Mouse (Mus musculus) thymus, postnatal 36 days (tissue): Measurements from ENCODE around the gene Map2.

Source experiments
- DNase-seq, 2 experiments: peaks; one replicate each; pipeline ENCODE4 v3.0.0; 2022; ENCODE audit warnings: mixed read lengths in 2 of 2

Gene Map2

DNA sequence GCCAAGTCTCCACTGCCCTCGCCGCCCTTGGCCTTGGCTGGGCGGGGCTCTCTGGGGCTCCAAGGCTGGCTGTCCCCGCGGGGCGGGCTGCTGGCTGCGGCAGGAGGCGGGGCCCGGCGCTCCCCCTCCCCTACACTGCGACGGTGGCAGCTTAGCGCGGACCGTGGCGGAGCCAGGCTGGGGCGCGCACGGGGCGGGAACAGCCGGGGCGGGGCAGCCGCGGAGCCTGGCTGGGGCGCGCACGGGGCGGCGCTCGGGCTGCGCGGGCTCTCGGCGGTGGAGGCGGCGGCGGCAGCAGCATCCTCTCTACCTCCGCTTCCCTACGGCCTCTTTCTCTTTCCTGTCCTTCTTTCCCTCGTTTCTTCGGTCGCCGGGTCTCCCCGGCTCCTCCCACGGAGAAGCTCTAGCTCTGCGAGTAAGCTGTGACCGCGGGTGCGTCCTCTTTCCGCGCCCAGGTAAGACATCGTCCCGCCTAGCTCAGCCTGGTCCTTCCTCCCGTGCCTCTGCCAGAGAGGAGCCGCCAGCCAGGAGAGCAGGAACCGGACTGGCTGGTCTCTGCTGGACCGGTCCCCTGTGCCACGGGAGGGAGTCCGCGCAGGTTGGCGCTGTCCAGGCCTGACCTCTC lies at the start of gene Map2:
Gene Map2, plus strand, starts transcription at position 233 of the 625 bp plus-strand sequence.
- DNase-seq, result peak; percentile 16 to 35

DNA sequence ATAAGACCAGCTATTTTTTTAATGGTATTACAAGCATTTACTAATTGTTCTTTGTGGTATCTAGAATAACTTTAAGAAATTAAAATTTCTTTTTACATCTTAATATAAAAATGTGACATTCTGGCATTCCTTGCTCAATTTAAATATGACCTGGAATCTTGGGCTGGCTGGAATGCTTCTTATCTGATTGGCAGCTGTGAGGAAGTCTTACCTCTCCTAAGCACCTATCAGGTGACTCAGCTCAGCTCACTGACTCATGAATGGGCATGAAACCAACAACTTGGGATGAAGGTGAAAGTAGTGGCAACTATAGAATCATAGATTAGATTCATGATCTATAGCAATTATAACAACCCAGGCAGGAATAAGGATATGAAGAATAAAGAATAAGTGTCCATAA lies 42.1 kb upstream of the Map2 start:
- DNase-seq, result no peak

DNA sequence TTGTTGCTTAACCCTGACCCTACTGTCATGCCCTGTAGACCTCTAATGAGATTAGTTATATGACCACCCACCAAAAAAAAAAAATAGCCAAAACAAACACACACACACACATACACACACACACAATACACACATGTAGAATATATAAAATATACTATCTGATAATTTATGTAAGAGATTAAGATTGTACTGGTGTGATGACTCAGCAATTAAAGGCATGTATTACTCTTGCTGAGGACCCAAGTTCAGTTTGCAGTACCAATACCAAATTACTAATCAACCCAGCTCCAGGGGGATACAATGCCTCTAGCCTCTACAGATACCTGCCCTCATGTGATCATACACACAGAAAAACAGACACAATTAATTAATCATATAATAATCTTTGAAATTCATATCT lies 39.7 kb upstream of the Map2 start:
- DNase-seq, result no peak

DNA sequence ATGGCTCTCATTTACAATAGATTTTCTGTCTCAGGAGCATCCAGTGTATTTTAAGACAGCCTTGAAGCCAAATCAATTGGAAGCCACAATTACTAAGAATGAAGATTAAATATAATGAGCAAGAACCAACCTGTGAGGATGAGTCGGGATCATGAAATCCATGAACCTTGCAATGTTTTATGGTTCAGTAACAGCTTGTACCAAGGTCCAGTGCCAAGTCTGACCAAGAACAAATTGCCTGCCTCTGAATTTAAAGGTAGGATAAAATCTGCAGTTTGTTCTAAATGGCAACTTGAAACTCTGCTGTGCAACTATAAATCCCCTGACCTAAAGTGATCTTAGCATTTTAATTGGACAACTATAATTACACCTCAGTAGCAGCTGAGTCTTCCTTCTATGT lies 34.4 kb upstream of the Map2 start:
- DNase-seq, result no peak

DNA sequence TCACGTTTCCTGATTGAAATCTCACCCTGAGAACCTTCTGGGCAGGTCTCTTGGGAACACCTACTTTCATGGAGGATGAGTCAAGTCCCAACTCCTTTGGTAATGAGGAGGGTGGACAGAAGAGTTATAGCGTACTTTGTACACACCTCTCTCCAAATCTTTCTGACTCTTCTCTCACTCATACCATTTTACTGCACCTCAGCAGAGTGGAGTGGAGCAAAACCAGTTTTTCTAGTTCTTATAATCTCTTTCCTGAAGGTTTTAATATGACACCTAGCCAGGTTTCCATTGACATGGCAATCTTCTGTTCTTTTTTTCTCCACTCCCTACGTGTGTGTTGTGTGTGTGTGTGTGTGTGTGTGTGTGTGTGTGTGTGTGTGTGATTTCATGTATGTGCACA lies 29.9 kb upstream of the Map2 start:
- no peak for DNase-seq

DNA sequence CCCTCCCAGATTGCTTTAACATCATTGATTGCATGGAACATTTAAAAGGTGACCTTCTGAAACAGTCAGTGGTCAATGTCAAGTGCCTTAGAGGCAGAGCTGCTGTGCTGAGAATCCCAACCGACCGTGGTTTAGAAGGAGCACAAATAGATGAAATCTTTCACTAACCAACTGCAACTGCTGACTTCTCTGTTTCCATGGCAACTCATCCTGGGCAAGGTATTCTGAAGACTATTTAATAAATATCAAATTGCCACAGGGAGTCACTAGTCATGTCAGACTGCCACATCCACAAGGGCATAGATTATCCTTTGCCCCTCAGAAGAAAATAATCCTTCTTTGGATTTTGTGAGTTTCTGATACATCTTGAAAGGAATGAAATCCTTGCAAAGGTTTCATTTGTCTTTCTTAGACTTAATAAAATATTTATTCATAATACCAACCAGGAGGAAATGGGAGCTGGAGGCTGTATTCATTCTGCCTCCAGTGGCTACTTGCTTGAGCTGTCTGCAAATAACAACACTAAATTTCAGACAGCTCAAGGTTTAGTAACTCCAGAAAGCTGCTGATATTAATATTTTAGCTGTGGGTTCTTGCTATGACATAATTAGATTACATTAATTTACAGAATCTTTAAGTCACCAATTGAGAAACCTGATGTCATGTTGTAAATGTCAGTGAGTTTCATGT lies 26.1 kb upstream of the Map2 start:
- no peak for DNase-seq

DNA sequence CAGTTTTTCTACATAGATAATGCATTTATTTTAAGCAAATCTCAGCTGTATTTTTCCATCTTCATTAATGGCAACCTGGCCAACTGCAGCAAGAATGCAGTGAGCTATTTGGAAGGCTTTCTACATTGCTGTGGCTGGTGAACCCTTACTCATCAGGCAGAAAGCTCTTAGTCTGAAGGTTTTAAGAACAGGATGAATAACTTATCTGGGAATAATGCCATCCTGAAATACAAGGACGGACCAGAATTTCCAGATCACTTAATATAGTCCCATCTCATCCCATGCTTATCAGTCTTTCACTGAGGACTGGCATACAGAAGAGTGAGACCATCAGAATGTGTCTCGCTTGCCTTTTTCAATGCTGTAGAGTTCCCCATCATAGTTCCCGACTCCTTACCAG lies 24.3 kb upstream of the Map2 start:
- no peak for DNase-seq

DNA sequence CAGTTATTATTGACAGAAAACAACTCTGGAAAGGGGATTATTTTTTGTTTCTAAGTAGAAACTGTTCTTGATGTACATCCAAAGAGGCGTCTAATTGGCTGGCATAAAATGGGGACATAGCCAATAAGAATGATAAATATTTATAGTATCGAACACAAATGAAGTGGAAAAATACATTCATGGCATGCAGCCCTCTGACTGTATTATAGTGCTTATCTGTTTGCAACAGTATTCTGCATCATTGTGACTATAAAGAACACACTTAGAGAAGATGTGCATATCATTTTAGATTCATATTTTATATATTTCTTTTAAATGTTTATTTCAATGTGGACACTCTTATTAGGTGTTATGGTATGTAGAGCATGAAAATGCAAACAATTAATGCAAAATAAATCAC lies 17.9 kb upstream of the Map2 start:
- no peak for DNase-seq

DNA sequence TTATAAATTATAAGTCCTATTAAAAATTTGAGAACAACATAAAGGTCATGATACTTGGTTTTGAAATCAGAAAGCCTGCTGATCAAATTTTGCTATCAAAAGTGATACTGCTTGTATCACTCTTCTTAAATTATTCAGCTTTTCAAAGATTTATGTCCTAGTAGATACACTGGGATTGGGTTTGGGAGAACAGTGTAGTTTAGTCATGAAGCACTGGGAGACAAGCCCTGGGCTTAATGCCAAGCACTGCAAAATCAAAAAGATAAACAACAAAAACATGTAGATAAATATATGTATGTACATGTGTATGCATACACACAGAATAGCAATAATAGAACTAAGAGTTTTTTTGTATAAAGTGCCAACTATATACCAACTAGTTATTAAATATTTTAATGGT lies 17.5 kb upstream of the Map2 start:
- no peak for DNase-seq

DNA sequence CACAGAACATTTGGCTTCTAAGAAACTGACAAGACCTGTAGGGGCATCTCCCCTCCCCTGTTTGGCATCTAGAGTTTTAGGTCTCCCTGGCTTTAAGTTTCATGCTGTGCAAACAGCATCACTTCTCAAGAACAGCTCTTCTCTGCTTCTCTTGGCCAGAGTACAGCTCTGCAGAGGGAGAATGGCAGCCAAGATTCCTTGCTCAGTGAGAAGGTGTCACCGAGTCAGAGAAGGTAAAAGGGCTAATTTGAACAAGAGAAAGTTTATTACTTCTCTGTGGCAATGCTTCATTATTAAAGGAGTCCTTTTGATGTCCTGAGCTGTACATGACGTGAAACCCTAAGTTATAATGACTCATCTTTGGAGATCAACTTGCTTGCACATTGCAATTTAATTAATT lies 10.4 kb upstream of the Map2 start:
- no peak for DNase-seq

DNA sequence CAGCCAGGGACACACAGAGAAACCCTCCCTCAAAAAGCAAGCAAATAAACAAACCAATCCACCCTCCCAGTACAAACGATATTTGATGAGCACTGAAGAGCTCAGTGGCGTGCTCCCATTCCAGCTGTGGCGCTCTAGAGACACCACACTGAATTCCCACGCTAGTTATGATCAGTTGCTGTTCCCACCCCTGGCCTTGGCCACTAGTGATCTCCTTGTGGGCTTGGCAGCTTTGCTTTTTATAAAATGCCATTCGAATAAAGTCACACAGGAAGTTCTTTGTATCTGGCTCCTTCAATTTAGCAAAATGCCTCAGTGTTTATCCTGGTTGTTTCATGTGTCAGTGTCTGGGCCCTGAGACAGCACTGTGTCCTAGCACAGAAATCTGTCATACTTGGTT lies 6.4 kb upstream of the Map2 start:
- no peak for DNase-seq

DNA sequence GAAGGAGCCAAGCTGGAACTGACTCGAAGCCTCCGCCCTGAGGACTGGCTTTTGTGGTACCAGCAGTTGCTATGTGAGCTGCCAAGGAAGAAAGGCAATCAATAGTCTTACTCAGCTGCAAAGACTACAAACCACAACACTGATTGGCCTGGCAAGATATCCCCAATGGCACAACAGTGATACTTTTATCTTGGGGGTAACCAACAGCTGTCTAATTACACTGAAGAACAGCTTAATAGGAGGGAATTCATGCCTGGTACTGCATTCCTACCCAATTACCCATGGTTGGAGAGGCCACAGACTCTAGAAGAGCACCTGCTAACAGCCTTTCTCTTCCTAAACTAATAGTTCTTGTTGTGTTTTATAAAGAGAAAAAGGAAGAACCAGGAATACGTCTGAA lies 2.9 kb upstream of the Map2 start:
- DNase-seq, result no peak

DNA sequence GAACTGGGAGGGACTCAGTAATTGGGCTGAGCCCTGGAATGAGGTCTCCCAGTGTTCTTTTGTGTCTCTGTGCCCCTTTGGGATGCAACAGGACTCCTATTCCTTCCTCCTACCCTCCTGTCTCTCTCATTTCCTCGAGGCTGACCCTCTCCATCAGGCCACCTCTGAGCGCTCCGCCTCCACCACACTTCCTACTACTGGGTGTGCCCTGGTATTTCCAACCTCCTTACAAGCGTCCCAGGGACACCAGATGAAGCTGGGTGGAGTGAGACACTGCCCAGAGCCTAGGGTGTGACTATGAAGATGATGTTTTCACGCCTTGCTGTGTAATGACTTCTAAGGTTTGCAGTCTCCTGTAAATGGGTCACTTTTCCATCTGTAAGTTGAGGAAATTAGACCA lies 1.4 kb upstream of the Map2 start:
- no peak for DNase-seq

DNA sequence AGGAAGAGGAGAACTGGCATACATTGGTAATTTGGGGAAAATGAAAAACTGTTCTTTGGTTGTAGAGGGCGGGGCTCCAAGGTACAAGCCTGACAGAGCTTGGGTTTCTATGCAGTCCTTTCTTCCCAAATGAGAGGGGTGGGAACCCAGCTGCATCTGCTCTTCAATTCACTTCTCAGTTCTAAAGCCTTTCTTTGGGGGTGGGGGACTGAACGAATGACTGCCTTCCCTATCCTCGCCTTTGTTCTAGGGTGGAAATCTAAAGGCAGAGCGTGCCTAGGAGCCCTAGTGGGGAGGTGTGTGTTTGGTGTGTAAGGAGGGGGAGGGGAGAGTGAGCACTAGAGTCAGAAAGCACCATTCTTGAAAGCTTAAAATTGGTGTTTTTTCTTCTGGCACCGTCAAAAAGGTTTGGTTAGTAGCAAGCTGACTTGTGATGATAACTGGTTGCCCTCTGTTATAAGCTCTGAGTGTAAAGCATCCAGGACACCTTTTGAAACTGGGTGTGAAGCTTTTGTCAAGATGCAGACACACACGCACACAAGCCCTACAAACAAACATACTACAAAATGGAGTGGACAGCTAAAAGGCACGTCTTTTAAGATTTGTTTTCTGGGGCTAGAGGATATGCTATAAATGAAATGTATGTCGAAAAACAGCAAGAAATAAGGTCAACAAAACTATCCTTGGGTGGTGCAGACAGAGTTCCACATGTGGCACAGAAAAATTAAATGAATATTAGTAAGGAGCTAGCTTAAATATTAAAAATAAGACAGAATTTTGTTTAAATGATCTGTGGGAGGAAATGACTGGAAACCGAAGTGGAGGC lies 1.2 kb downstream of the Map2 start:
- no peak for DNase-seq

DNA sequence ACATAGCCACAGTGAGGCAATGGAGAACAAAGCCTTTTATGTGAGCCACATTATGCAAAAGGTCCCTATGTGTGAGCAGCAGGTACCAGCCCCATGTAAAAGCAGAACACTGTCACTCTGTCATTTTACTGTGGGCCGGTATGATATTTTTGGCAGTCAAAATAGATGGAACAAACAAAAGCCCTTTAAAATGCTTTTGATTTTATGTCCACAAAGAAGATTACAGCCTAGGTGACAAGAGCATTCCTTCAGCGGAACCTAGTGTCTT lies 1.7 kb downstream of the Map2 start:
- no peak for DNase-seq

DNA sequence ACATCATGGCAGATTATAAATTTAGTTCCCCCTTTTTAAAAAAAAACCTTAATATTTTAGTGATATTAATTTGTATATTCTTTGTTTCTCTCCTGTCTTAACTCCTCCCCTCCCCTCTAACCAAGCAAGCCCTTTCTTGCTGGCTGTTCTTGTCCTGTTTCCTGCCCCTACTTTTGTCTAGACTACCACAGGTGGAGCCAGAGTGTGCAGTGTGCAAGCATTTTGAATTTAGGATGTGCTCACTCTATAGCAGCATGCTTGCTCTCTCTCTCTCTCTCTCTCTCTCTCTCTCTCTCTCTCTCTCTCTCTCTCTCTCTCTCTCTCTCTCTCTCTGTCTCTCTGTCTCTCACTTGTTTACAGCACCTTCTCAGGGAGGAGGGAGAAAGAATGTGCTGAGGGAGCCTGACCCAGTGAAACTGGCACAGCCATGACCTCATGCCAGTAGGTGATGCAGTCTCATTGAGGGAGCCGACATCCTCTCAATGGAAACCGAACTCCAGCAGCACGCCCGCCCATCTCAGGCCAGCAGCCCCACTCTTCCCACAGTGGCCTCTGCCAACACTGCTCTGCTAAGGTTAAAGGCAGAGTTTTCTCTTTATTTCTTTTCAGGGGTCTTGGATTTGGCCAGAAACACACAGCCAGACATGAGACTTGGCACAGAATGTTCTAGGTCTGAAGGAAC lies 2.6 kb downstream of the Map2 start:
- DNase-seq, result no peak

DNA sequence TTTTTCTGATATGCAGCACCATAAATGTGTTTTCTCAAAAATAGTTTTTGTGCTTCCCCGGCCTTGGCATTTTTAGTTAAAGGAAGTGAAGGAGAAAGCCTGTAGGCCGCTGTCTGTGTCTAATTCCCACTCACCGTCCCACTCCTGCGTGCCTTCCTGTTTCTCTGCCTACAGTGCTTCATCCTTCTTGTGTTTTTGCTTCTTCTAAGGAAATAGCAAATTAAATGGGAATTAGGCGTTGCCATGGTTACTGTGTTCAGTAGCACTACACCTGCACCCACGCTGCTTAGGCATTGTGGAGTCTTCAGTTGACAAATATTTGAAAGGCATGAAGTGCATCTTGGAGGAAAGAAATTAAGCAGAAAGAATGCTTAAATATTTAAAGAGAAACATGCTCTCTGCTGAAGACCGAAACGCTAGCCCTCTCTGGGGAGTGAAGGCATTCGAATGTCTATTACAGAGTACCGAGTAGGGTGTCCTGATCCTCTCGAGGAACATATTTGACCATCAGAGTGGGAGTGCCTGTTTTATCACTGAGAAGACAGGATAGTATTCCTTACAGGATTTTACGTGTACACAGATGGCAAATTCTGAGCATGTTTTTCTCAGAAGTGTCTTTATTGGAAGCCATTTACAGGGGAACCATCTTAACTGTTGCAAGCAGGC lies 12.1 kb downstream of the Map2 start:
- DNase-seq, result no peak

DNA sequence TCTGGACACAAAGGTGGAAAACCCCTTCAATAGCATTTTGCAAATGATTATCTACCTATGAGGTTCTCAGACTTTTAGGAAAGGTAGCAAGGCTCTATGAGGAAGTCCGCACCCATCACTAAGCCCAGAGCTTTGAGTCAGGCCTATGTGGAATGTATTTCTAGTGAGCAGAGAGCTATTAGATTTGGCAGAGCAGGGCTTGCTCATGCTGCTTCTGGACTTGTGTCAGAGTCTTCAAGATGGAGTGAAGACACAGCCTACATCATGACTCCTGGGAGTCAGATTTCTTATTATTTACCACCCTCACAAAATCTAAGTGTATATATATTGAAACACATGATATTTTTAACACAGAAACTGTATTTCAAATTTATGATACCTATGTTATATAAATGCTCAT lies 17.3 kb downstream of the Map2 start:
- no peak for DNase-seq

DNA sequence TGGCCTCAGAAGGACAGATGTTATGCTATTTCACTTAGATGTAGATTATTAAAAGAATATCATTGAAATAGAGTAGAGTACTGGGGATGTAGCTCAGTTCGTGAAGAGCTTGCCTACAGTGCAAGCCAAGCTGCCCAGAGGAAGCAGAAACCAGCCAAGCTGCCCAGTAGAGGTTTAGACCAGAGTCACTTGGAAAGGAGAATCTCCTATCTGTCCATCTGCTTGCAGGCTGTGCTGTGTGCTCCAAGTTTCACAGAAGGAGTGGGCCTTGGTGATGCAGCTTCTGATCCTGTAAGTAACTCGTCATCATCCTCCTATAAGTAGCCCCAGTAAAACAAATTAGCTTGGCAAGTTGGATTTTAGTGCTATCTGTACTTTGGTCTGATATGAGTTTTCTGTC lies 17.8 kb downstream of the Map2 start:
- DNase-seq, result no peak

DNA sequence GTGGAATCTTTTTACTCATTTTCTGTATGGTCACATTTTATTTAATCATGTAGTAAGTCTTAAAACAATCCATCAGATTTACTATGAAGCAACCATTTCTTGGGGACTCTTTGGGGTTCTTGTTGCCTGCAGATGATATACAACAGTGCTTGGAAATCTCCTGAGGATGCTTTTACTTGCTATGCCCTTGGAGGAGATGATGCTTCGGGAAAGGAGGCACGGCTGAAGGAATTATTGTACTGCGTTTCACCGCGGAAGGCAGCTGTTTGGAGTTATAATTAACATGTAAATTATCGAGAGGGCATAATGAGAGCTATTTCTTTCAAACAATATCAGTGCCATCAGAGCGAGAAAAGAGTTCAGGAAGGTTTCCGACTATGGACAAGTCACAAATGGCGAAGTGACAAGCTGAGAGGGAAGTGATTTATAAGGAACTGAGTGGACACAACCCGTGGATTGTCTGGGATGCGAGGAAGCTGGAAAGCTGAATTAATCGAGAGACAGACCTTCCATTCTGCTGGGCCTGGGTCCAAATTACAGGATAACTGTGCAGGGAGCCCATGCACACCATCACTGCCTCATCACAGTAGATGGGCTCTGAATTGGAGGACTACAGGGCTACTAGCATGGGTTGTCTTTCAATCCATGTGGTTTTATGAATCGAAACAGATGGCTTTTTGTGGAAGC lies 20.1 kb downstream of the Map2 start:
- no peak for DNase-seq

DNA sequence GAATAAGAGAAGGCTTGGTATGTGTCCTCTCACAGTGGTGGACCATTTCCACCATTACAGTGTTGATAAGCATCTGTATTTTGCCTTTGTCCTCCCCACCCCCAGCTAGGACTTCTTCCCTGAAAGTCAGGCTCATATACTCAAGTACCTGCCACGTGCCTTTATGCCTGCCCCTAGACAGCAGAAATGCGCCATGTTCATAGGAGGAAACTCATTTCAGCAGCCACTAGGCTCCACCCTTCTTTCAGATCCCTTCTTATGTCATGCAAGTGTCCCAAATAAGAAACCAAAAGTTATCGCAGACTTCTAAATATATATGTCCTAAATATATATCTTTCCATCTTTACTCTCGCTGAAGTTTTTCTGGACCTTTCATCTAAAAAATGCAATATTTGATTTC lies 21.2 kb downstream of the Map2 start:
- no peak for DNase-seq

DNA sequence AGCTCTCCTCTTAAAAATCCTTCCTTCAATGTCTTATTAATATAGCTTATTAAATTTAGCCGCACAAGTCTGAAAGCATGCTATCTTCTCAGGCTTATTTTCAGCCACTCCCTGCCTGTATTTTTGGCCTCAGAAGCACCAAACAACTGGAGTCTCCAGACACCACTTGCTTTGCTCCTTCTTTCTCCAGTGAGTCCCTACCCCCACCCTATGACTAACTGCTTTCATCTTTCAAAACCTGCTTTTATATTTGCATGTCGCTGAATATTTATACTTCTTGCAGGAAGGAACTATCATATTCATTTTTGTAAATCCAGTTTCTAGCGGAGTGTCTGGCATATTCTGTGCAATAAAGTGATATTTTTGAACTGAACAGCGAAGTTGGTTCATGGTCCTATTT lies 21.6 kb downstream of the Map2 start:
- no peak for DNase-seq

DNA sequence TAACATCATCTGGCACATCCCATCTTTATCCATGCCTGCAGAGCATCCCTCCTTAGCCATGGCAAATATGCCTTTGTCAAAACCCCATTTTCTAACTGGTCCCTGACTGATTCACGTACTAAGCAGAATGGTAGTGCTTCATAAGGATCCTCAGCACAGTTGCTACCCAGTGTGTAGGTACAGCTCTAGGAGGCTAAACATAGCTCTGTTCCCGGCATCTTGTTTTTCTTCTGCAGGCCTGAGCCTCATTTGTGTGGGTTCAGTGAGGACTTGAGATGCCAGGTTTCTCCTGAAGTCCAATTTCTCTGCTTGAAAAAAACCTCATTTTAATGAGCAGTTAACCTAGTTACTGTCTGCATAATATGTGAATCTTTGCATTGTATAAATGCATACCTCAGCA lies 30.4 kb downstream of the Map2 start:
- DNase-seq, result no peak
